Mouse (Mus musculus): ENCODE measurements around the gene Gm21969.

Gene Gm21969

DNA sequence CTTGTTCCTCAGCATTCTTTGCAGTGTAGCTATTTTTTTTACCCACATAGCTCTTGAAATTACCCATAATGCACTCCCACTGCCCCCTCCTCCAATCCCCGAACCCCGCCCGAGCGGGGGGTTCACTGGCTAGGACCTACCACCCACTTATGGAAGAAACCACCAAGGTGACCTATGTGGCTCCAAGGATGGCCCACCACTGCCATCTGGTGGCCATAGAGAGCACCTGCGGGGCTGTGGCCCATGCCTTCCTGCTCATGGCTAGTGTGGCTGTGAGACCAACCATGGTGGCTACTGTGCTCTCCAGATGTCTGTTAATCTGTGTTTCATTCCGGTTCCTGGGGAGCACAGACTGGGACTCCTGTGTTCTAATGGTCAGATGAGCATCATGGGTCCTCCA is 66.9 kb downstream of the Gm21969 start:
- DNase-seq, result peak; percentile 62

DNA sequence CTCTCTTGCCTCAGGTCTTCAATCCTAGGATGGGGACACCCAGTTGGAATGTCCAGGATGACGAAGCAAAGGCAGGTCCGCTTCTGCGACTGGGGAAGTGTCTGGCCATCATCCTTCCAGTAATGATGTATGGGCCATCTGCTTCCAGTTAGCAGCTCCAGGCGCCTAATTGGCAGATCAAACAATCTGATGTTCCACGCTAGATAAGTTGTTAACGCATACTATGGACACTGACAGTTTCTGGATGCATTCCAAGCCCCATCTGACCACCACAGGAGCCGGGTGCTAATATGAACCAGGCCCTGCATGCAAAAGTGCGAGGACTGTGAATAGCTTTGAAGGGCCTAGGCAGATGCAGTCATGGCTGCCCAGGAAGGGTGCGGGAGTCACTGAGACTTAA is 72.7 kb downstream of the Gm21969 start:
- no peak for DNase-seq

- DNase-seq, result no peak
These were observed 81.0 kb downstream of the Gm21969 start for GRCm38 (mm10) chr4:139683728-139684638.

- peak; percentile 56 for DNase-seq
These were observed 81.6 kb downstream of the Gm21969 start for GRCm38 (mm10) chr4:139684639-139685017.

GRCm38 (mm10) chr4:139688058-139688457 is 85.1 kb downstream of the Gm21969 start:
- no peak for DNase-seq

DNA sequence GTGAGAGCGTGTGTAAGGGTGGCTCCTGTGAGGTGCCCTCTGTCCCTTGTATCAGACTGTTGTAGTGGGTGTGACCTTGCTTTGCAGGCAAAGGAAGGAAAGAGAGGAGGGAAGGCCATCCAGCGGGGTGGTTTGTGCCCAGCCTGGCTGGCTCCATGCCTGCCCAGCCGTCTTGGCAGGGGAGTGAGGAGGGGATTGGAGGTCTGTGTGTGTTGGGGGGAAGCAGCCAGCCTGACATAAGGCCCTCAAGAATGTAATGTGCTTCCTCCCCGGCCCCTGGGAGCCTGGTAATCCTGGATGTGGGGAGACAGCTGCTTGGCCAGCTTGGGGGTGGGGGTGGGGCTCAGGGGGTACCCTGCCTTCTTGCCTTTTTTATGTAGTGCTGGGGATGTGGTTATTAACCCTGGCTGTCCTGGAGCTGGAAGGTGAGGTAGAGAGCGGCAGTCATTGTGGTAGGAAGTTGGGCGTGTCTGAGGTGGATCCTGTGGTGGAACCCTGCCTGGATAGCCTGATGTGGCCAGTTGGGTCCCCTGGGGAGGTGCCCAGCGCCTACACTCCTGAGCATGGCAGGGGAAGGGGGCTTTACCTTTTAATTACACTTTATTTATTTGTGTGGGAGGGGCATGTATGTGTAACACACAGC is 86.8 kb downstream of the Gm21969 start:
- DNase-seq, result peak; percentile 2

- DNase-seq, result no peak
These were observed 90.3 kb downstream of the Gm21969 start for GRCm38 (mm10) chr4:139693315-139693714.

GRCm38 (mm10) chr4:139697755-139698154 is 94.8 kb downstream of the Gm21969 start:
- no peak for DNase-seq

GRCm38 (mm10) chr4:139698602-139699001 is 95.6 kb downstream of the Gm21969 start:
- DNase-seq, result no peak

- no peak for DNase-seq
These were observed 99.9 kb downstream of the Gm21969 start for GRCm38 (mm10) chr4:139702914-139703313.

- no peak for DNase-seq
These were observed 100.5 kb downstream of the Gm21969 start for GRCm38 (mm10) chr4:139703468-139703867.

- no peak for DNase-seq
These were observed 103.0 kb downstream of the Gm21969 start for GRCm38 (mm10) chr4:139705986-139706385.

DNA sequence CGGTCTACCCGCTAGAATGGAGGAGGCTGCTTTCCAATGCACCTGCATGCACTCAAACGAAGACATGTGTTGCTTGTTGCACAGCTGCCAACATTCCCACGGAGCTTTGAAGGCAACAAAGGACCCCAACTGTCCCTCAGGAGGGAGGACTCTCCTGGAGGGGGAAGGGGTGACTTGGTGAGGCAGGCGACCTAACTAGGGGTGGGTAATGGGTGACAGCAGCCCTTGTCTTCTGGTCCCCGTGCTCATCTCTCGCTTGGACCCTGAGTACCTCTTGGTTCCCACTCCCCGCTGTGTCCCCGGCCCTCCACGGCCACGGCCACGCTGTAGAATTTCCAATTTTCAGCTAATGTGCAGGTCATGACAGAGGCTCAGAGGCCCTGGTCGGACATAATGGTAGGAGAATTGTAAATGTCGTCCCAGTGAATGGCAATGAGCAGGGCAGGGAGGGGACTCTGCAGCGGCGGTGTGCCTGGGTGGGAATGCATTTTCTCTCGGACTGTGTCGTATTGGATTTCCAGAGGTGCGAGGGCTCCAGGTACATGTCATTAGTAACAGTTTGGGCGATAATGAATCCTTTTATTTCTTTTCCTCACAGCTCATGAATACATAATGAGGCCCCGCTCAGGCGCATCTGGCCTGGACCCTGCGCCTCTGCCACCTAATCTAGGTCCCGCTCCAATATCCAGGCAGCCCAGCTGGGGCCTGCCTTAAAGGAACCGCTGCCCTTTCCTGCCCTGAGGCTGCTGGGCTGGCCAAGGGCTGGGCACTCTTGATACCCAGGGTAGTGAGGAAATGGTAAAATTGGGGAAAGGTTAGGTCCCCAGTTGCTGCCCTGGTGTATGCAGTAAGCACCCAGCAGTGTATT is 107.7 kb downstream of the Gm21969 start:
- DNase-seq, result no peak
